Mouse (Mus musculus) forebrain, embryonic 10.5 days (tissue): Measurements from ENCODE around the gene 9430038I01Rik. TPM values are rescaled to one million over a fixed set of nuclear protein-coding genes. Genes with fewer than 3 reads are reported as not detected.
"Not testable (repeated sequence)": the region's sequence is repeated elsewhere in the genome, so short reads cannot be mapped to it uniquely, and the experiment has no call there.

ENCODE experiments used
- DNase-seq: peaks from one replicate; pipeline ENCODE4 v3.0.0-alpha.2; 2017; ENCODE audit warnings: low spot score; ENCODE audit errors: extremely low spot score
- H3K27ac ChIP-seq: fragments of 300-500 bp; sonication (generic); 2 replicates; pipeline ENCODE4 v1.5.1; 2016; ENCODE audit warnings: mild to moderate bottlenecking
- H3K27me3 ChIP-seq: fragments of 300-500 bp; sonication (generic); 2 replicates; pipeline ENCODE4 v1.6.1; 2016; ENCODE audit warnings: mild to moderate bottlenecking; ENCODE audit not compliant: poor library complexity, severe bottlenecking
- H3K36me3 ChIP-seq: fragments of 300-500 bp; sonication (generic); replicated peaks from 2 replicates; pipeline ENCODE4 v1.6.1; 2016; ENCODE audit warnings: mild to moderate bottlenecking, moderate library complexity
- H3K4me1 ChIP-seq: fragments of 300-500 bp; sonication (generic); 2 replicates; pipeline ENCODE4 v1.6.1; 2016
- H3K4me3 ChIP-seq: fragments of 300-500 bp; sonication (generic); 2 replicates; pipeline ENCODE4 v1.5.1; 2016; ENCODE audit warnings: mild to moderate bottlenecking, moderate library complexity
- H3K9me3 ChIP-seq: fragments of 300-500 bp; sonication (generic); 2 replicates; pipeline ENCODE4 v1.6.1; 2016; ENCODE audit warnings: mild to moderate bottlenecking, moderate library complexity
- WGBS: fragments of 180-500 bp; shearing (Covaris S2); methylation state at CpG from one replicate; pipeline ENCODE4 v1.1.7; 2016; 5-methylcytosine and 5-hydroxymethylcytosine counted together
- polyA plus RNA-seq: library from polyadenylated mRNA; unstranded; fragments of >200 nt; fragmentation: Nextera tagmentation; extraction: Ambion mirVana; gene quantifications from 2 replicates; pipeline ENCODE4 v1.2.1, GENCODE M21; 2016

The 9430038I01Rik gene
- 20.4 and 23.0 TPM in 2 replicates for polyA plus RNA-seq

- under 1% methylated on average over 63 of the region's 63 CpGs for WGBS
- Histone ChIP-seq H3K9me3 (no peaks in the 10 kb centered on the region), H3K27ac (peak within 1 kb of the TSS; percentile 97), H3K4me1 (peaks cover 12% of the 10 kb centered on the region), H3K27me3 (no peaks in the 10 kb centered on the region), H3K4me3 (peak within 1 kb of the TSS; percentile 82), H3K36me3 (no peaks in the 10 kb centered on the region; the same call in 1 of the 2 replicates)
- peak; percentile 97 for DNase-seq
Observed at GRCm38 (mm10) chr7:137410337-137411197, at the start of gene 9430038I01Rik. 9430038I01Rik (minus strand) TSS chr7:137410762.

GRCm38 (mm10) chr7:137445321-137445720 is 34.8 kb upstream of the 9430038I01Rik start:
- H3K27me3 ChIP-seq = no peaks in the 10 kb centered on the region
- no peaks in the 10 kb centered on the region for H3K9me3 ChIP-seq
- no peak overlapping the region for H3K4me3 ChIP-seq
- no peaks in the 10 kb centered on the region for H3K4me1 ChIP-seq
- H3K36me3 ChIP-seq = peaks cover 89% of the 10 kb centered on the region
- WGBS = 95% methylated on average over 12 of the region's 12 CpGs
- DNase-seq = no peak
- H3K27ac ChIP-seq = no peak overlapping the region

- DNase-seq = no peak
- H3K27ac ChIP-seq = no peak overlapping the region
- no peaks in the 10 kb centered on the region for H3K9me3 ChIP-seq
- no peaks in the 10 kb centered on the region for H3K27me3 ChIP-seq
- H3K4me1 ChIP-seq = peaks cover 14% of the 10 kb centered on the region
- H3K4me3 ChIP-seq = no peak overlapping the region
- 98% methylated on average over 4 of the region's 4 CpGs for WGBS
- H3K36me3 ChIP-seq = peaks cover 68% of the 10 kb centered on the region
Observed at GRCm38 (mm10) chr7:137442951-137443350, 32.4 kb upstream of the 9430038I01Rik start.

DNA sequence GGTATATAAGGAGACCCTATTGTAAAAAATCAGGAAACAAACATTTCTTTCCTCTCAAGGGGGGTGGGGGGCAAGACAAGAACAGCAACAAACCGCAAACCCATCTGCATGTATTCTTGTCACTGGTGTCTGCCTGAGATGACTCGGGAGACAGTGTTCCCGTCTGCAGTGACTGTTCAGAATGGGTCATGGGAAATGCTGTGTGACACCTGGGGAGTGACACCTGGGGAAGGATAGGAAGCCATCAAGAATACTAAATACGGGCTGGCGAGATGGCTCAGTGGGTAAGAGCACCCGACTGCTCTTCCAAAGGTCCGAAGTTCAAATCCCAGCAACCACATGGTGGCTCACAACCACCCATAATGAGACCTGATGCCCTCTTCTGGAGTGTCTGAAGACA is 28.4 kb upstream of the 9430038I01Rik start:
- Histone ChIP-seq H3K4me3 (peak overlapping the region; percentile 98), H3K36me3 (peaks cover 28% of the 10 kb centered on the region), H3K4me1 (peaks cover 22% of the 10 kb centered on the region)
- not testable (repeated sequence) for H3K27me3 ChIP-seq, H3K27ac ChIP-seq, DNase-seq, H3K9me3 ChIP-seq
- 90% methylated on average over 7 of the region's 7 CpGs for WGBS

GRCm38 (mm10) chr7:137438179-137438550 is 27.6 kb upstream of the 9430038I01Rik start:
- Histone ChIP-seq H3K9me3 (no peaks in the 10 kb centered on the region), H3K27me3 (0 out of 2 replicates have a peak, but pooled peaks cover 2% of the 10 kb centered on the region), H3K36me3 (peaks cover 22% of the 10 kb centered on the region), H3K27ac (peak overlapping the region; percentile 97), H3K4me1 (peaks cover 22% of the 10 kb centered on the region), H3K4me3 (peak overlapping the region; percentile 98)
- DNase-seq = no peak
- WGBS = 6% methylated on average over 7 of the region's 7 CpGs

- peak; percentile 94 for DNase-seq
- H3K27me3 ChIP-seq = 0 out of 2 replicates have a peak, but pooled peaks cover 5% of the 10 kb centered on the region
- H3K9me3 ChIP-seq = no peaks in the 10 kb centered on the region
- WGBS = under 1% methylated on average over 69 of the region's 69 CpGs
- peaks cover 26% of the 10 kb centered on the region for H3K4me1 ChIP-seq
- H3K36me3 ChIP-seq = peaks cover 16% of the 10 kb centered on the region
- peak within 1 kb of the TSS; percentile 98 for H3K4me3 ChIP-seq
- H3K27ac ChIP-seq = peak within 1 kb of the TSS; percentile 97
Observed at GRCm38 (mm10) chr7:137437440-137438178, 27.0 kb upstream of the 9430038I01Rik start, which contains the start of gene Glrx3. Glrx3 (plus strand) TSS chr7:137437614.

DNA sequence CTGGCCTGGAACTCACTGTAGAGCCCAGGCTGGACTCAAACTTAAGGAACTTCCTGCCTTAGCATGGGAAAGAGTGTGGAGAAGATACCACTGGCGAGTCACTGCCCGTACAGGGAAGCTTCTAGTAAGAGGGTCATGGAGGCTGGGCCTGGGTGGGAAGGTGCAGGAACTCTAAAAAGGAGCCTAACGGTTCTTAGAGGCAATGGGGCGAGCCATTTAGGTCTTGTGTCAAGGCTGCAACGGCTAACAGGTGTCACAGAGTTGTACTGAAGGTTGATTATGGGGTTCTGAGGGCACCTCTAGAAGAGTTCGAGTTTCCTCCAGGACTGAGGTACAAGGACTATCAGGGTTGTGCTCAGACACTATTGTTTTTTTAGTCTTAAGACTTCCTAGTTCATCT is 26.3 kb upstream of the 9430038I01Rik start:
- Histone ChIP-seq H3K36me3 (peaks cover 11% of the 10 kb centered on the region), H3K9me3 (no peaks in the 10 kb centered on the region), H3K4me3 (peak overlapping the region; percentile 98), H3K27me3 (0 out of 2 replicates have a peak, but pooled peaks cover 5% of the 10 kb centered on the region), H3K27ac (peak overlapping the region; percentile 97), H3K4me1 (peaks cover 33% of the 10 kb centered on the region)
- no peak for DNase-seq
- 81% methylated on average over 6 of the region's 6 CpGs for WGBS

DNA sequence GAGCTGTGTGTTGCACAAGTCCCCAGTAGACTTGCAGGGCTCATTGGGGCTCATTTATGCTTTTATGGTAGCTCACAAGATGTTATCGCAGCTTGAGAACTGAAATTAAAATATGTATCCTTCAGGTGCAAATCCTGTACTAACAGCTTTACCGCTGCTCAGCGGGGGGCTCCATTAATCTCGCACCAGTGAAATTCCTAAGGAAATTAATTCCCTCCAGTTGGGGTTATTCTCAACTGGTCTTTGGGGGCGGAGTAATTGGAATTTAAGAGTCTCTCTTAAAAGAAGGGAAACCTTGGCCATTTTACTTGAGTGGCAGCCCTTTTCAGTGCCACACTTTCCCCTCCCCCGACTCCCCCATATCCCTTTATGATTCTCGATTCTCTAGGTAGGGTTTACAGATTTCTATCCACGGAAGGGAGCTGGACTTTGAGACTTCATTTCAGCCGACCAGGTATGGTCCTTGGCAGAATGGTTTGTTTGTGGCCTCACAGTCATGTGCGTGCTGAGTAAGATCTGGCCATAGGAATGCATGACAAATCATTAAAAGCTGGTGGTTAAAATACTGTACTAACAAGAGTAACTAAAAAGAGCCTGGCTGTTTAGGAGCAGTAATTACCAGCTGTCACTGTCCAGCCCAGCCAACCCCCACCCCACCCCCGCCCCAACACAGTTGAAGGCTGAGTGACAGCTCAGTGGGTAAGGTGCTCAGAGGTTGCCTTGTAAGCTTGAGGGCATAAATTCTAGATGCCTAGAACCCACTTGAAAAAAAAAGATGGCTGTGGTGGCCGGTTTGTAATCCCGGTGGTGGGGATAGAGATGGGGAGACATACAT is 21.4 kb upstream of the 9430038I01Rik start:
- Histone ChIP-seq H3K4me3 (no peak overlapping the region), H3K27me3 (peaks cover 26% of the 10 kb centered on the region), H3K27ac (peak overlapping the region; percentile 37), H3K4me1 (peaks cover 23% of the 10 kb centered on the region), H3K36me3 (no peaks in the 10 kb centered on the region), H3K9me3 (no peaks in the 10 kb centered on the region)
- WGBS = 39% methylated on average over 13 of the region's 13 CpGs
- DNase-seq = peak; percentile 24

- H3K4me1 ChIP-seq = peaks cover 7% of the 10 kb centered on the region
- peaks cover 21% of the 10 kb centered on the region for H3K27me3 ChIP-seq
- 66% methylated on average over 4 of the region's 4 CpGs for WGBS
- DNase-seq = no peak
- H3K9me3 ChIP-seq = no peaks in the 10 kb centered on the region
- H3K4me3 ChIP-seq = no peak overlapping the region
- no peak overlapping the region for H3K27ac ChIP-seq
- H3K36me3 ChIP-seq = no peaks in the 10 kb centered on the region
Observed at GRCm38 (mm10) chr7:137426693-137427092, 16.1 kb upstream of the 9430038I01Rik start.

DNA sequence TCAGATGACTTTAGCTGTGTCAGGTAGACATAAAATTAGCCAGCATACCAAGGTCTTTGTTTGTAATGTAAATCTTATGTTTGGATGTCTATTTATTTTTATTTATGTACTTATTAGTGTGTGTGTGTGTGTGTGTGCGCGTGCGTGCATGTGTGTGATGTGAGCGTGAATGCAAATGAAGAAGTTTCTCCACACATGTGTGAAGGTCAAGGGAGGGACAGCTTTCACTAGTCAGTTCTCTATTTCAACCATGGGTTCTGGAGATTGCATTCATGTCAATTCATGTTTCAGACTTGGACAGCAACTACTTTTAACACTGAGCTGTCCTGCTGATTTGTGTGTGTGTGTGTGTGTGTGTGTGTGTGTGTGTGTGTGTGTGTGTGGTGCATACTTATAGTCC is 10.7 kb upstream of the 9430038I01Rik start:
- no peak for DNase-seq
- H3K4me3 ChIP-seq = no peak overlapping the region
- 91% methylated on average over 4 of the region's 4 CpGs for WGBS
- no peaks in the 10 kb centered on the region for H3K4me1 ChIP-seq
- no peaks in the 10 kb centered on the region for H3K27me3 ChIP-seq
- no peak overlapping the region for H3K27ac ChIP-seq
- no peaks in the 10 kb centered on the region for H3K9me3 ChIP-seq
- no peaks in the 10 kb centered on the region for H3K36me3 ChIP-seq

DNA sequence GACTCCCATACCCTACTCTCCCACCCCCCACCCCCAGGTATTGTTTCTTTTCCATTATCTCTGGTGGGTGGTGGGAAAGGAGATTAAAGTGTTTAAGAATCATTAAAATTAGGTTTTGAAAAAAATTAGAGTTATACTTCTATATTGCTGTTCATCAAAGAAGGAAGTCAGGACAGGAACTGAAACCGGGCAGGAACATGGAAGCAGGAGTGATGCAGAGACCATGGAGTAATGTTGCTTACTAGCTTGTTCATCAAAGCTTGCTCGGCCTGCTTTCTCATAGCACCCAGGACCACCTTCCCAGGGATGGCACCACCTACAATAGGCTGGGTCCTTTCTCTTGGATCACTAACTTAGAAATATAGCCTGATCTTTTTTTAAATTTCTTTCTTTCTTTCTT is 10.0 kb upstream of the 9430038I01Rik start:
- Histone ChIP-seq H3K27me3 (no peaks in the 10 kb centered on the region), H3K9me3 (no peaks in the 10 kb centered on the region), H3K4me1 (no peaks in the 10 kb centered on the region), H3K27ac (no peak overlapping the region), H3K36me3 (no peaks in the 10 kb centered on the region), H3K4me3 (no peak overlapping the region)
- no peak for DNase-seq
- 77% methylated on average over 2 of the region's 2 CpGs for WGBS

- DNase-seq = no peak
- Histone ChIP-seq H3K9me3 (no peaks in the 10 kb centered on the region), H3K4me1 (peaks cover 9% of the 10 kb centered on the region), H3K27me3 (no peaks in the 10 kb centered on the region), H3K4me3 (no peak overlapping the region), H3K27ac (no peak overlapping the region), H3K36me3 (no peaks in the 10 kb centered on the region)
- 90% methylated on average over 8 of the region's 8 CpGs for WGBS
Observed at GRCm38 (mm10) chr7:137414710-137415109, 4.1 kb upstream of the 9430038I01Rik start.
